Mouse (Mus musculus) spleen, postnatal 4 days (tissue): ENCODE measurements around the gene Slitrk5.
A peak's percentile ranks its signal among the peaks of the same experiment; 100 is the strongest.
"Not testable (repeated sequence)": the region's sequence is repeated elsewhere in the genome, so short reads cannot be mapped to it uniquely, and the experiment has no call there.

ENCODE experiments used
- DNase-seq, 2 experiments: peaks; one replicate each; pipeline ENCODE4 v3.0.0; 2022; ENCODE audit warnings: low spot score in 2 of 2

Slitrk5 gene

GRCm38 (mm10) chr14:111674664-111675147, at the start of gene Slitrk5:
Slitrk5 (plus strand) TSS chr14:111675097.
- peak; percentile 47 to 70 for DNase-seq

- DNase-seq, result no peak
Observed at GRCm38 (mm10) chr14:111672942-111673341, 2.0 kb upstream of the Slitrk5 start.

GRCm38 (mm10) chr14:111675211-111676165, 591 bp downstream of the Slitrk5 start:
- DNase-seq, result no peak

- DNase-seq, result no peak
Observed at GRCm38 (mm10) chr14:111676166-111676581, 1.3 kb downstream of the Slitrk5 start.

GRCm38 (mm10) chr14:111676851-111677291, 2.0 kb downstream of the Slitrk5 start:
- no peak for DNase-seq

- DNase-seq, result no peak
Observed at GRCm38 (mm10) chr14:111677361-111678070, 2.6 kb downstream of the Slitrk5 start.

- DNase-seq, result no peak
Observed at GRCm38 (mm10) chr14:111680271-111680670, 5.4 kb downstream of the Slitrk5 start.

- DNase-seq, result no peak
Observed at GRCm38 (mm10) chr14:111681092-111681708, 6.3 kb downstream of the Slitrk5 start.

- no peak for DNase-seq
Observed at GRCm38 (mm10) chr14:111681773-111682172, 6.9 kb downstream of the Slitrk5 start.

GRCm38 (mm10) chr14:111683543-111683942, 8.6 kb downstream of the Slitrk5 start:
- no peak for DNase-seq

GRCm38 (mm10) chr14:111690139-111690538, 15.2 kb downstream of the Slitrk5 start:
- not testable (repeated sequence) for DNase-seq

GRCm38 (mm10) chr14:111729833-111730232, 54.9 kb downstream of the Slitrk5 start:
- DNase-seq, result no peak
